Mouse (Mus musculus) layer of hippocampus, adult 18-20 months (tissue): ENCODE data around the gene Tpte. TPM values are rescaled to one million over a fixed set of nuclear protein-coding genes. Genes with fewer than 3 reads are reported as not detected.
"Not testable (repeated sequence)": the region's sequence is repeated elsewhere in the genome, so short reads cannot be mapped to it uniquely, and the experiment has no call there.

Source experiments
- DNase-seq, 2 experiments: peaks; one replicate each; pipeline ENCODE4 v3.0.0; 2022; ENCODE audit warnings: low spot score in 2 of 2
- long read RNA-seq: library from polyadenylated mRNA; stranded (forward); transcript quantifications from one replicate; pipeline ENCODE4 v2.0.0, GENCODE M21; 2021
- total RNA-seq, 2 experiments: library from RNA; stranded (reverse); gene quantifications; 2 replicates each; pipeline ENCODE4 v1.2.3; 2021

Gene Tpte
- total RNA-seq = not detected
- long read RNA-seq = 0 reads

DNA sequence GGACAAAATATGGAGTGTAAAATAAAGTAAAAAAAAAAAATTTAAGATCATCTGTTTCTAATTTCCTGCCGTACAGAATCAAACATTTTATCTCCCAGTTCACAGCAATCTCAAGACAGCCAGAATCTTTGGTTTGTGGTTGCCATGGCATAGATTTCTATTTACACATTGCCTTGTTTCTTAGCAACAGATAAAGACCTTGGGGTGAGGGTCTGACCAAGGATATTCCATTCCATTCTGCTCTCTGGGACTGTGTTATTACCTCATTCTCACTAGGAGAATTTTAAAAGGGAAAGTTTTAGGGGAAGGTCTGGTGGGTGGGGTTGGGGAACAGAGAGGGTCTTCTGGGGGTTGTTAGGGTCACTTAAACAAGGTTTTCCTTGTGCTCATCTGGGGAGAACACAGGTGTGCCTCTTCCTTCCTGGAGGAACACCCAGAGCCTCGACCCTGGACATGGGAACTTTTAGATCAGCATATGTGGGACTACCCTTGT is at the start of gene Tpte:
TSS of gene Tpte (plus strand) at position 443 of the 493 bp plus-strand sequence.
- DNase-seq = no peak

DNA sequence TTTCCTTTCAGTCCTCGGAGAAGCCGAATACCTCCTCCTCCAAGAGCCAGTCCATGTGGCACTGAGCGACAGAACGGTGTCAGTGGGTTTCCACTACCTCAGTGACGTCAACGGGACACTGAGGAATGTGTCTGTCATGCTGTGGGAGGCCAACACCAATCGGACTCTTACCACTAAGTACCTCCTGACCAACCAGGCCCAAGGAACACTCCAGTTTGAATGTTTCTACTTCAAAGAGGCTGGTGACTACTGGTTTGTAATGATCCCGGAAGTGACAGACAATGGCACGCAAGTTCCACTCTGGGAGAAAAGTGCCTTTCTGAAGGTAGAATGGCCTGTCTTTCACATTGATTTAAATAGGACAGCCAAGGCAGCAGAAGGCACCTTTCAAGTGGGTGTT is 40.3 kb upstream of the Tpte start:
- DNase-seq = no peak

DNA sequence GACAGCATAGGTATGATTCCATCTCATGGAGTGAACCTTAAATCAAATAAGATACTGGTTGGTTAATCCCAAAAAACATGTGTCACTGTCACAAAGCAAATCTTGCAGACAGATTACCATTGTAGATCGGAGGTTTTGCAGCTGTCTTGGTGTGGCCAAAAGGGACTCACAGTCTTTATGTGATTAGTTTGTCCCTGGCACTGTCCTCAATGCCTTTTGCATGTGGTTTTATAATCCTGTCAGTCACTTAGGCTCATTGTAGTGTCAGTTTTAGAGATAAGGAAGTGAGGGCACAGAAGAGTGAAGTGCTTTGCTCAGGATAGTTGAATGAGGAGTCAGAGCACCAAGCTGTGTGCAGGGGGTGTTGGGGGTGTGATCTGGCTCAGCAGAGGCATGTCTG is 37.6 kb upstream of the Tpte start:
- no peak for DNase-seq

DNA sequence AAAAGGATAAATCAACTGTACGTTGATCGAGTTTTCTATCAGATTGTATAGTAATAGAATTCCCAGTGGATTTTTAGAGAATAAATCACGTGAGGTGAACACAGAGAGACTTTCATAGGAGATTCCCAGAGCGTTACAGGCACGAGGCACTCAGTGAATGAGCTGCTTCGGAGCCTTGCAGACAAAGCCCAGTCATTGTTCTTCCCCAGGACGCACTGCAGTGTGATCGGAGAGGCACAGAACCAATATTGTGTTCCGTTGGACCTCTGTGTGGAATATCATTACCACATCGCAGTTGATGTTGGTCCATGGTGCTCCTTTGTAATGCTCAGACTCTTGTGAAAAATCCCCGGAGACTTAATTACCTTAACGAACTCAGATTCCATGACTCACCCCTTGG is 35.3 kb upstream of the Tpte start:
- peak in 1 of 2 experiments; percentile 41 for DNase-seq

DNA sequence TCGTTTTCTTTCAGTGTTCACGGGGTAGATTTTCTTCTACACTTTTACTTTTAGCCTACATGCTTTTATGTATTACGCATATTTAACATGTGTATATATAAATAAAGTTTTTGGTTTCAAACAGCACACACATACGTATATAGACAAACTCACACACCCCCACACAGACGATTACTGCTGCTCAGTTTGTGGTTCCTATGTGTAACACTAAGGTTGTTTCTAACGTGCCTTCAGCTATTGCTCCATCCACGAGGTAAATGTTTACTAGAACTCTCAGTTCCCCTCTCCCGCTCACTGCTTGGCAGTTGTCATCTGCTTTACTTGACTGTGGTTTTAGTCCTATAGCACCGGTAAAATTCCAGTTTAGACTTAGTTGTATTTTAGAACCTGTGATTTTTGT is 34.2 kb upstream of the Tpte start:
- DNase-seq = no peak

DNA sequence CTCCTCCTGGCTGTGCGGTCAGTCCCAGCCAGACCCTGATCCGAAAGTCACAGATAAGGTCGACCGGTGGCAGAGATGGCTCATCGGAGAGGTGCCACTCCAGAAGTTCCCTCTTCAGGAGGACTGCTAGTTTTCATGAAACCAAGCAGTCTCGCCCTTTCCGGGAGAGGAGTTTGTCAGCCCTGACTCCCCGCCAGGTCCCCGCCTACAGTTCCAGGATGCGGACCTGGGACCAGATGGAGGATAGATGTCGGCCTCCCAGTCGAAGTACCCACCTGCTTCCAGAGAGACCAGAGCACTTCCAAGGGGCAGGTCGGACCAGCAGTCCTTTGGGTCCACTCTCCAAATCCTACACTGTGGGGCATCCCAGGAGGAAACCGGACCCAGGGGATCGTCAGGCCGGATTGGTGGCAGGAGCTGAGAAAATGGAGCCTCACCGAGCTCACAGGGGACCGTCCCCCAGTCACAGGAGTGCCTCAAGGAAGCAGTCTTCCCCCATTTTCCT is 24.2 kb upstream of the Tpte start:
- no peak for DNase-seq

DNA sequence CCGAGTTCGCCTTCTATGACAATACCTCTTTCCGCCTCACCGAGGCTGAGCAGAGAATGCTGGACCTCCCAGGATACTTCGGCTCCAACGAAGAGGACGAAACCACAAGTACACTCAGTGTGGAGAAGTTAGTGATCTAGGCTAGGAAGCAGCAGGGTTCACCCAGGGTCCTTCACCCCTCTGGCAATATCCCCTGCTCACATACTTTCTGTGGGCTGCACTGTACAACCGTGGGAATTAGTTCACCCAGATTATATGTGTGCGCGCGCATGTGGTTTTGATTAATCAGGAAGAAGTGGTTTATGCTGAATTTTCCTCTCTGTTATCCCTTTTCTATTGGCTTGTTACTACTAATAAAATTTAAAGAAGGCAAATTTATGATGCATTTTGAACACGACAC is 23.7 kb upstream of the Tpte start:
- DNase-seq = no peak

DNA sequence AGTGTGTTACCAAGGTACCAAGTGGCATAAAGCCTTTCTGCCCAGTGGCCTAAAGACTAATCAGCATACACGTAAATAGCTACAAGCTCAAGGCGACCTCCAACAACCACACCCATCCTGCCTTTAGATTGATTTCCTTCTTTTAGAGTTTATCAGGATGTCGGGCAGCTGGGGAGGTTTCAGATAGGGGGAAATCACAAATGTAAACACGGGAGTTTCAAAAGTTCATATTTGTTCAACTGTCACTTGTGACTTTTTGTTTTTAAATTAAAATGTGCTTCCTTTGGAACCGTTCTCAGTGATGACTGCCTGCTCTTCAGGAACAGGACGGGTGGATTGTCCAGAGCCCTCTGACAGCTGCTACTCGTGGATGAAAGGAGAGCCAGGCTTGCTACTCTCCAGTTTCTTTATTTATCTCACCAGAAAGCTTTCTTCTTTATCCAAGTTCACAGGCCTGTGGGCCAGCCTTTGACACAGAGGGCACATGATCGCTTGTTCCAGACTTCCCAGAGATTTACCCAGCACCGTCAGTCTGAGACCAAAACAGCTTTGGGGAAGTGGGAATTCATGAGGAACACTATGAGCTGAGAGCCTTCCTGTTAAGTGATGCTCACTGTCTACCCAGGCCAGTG is 23.0 kb upstream of the Tpte start:
- no peak for DNase-seq

DNA sequence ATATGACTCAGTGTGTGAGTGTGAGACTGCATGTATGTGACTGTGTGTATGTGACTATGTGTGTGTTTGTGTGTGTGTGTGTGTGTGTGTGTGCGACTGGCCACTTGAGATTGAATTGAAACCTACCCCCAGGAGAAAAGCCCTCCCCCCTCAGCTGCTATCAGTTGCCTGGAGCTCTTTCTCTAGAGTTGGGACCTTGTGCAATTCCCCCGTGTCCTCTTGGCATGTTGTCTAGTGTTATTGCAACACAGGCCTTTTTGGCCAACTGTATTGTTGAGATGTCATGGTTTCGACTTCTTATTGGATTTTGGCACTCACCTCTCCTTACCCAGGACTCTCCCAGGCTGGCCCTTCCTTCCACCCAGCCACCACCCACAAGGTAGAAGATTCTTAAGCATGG is 21.0 kb upstream of the Tpte start:
- DNase-seq = no peak

DNA sequence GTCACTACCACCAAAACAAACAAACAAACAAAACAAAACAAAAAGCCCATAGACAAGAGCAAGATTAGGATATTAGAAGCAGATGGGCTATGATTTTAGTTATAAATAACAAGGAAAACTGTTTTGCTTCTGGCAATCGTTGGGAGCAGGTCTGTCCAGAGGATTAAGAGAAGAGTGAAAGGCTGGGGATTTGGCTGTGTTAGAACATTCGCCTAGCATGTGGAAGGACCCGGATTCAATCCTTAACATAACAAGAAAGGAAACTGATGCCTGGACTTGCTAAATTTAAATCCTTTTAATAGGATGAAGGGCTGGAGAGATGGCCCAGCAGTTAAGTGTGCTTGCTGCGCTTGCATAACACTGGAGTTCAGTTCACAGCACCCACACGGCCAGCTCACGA is 18.9 kb upstream of the Tpte start:
- DNase-seq = no peak

DNA sequence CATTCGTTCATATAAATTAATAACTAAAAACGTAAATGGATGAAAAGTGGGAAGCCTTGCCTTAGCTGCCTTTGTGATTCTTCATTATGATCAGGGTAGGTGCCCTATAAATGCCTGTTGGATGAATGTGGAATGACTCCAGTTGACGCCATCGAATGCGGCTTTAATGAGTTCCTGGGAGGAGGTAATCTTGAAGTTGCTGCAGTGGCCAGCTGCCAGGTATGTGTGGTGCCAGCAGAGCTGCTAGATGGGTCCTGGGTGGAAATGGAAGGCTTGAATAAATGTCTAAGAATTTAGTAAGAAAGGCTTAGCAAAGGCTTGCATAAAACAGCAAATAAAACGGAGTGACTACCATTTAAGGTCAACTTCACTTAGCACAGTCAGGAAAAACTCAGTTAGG is 18.5 kb upstream of the Tpte start:
- DNase-seq = no peak

DNA sequence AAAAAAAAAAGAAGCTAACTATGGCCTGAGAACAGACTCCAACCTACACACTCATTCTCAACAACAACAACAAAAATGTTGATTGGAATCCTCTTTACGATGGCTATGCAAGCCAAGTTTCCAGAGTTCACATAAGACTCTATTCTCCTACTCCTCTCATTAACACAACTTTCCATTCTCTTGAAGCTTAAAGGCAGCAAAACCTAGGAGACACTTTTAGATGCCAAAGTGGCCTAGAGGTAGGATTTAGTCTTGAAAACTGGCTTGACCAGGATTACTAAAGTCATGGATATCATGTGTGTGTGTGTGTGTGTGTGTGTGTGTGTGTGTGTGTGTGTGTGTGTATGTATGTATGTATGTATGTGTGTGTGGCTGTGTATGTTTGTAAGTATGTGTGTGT is 18.0 kb upstream of the Tpte start:
- no peak for DNase-seq

DNA sequence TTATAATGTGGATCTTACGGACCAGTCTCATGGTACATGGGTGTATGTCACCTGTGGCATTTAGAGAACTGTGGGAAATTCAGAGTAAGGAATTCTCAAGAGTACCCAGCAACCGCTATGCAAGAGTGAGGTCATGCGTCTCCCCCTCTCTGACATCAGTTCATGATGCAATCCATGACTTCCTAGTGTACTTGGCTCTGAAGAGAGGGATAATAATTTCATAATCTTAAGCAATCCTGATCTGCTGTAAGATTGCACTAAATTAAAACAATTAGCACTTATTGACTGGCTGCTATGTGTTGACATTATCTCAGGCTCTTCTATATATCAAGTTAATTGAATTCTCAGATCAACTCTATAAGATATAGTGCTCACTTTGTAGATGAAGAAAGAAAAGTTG is 16.4 kb upstream of the Tpte start:
- DNase-seq = no peak

DNA sequence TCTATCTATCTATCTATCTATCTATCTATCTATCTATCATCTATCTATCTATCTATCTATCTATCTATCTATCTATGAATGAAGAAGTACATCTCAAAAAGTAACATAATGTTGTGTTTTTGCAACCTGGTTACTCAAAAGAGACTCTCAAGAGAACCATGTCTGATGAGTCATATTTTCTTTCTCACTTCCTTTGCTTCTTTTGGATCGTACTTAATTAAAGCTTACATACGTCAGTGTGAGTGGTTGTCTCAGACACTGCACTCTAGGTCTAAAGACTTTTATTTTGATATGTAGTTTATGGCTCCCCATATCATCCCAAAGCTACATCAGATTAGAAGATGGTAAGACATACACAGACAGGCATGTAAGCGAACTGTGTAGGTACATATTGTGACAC is 10.1 kb upstream of the Tpte start:
- no peak for DNase-seq

DNA sequence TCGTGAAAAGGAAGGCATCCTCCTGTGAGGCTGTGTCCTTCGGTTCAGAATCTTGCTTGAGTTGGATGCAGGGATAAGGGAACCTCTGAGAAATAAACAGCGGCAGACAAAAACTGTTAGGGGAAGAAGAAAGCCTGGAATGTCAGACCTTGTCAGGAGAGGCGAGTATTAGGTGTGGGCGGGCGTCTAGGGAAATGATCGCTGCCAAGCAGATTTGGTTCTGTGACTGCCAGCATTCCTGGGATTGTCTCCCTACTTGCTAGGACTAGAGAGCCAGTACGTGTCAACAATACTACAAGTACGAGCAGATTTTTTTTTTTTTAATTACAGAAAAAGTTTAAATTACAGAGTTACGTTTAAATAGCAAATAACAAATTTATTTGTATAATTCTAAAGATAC is 8.6 kb upstream of the Tpte start:
- peak in 1 of 2 experiments; percentile 3 for DNase-seq

DNA sequence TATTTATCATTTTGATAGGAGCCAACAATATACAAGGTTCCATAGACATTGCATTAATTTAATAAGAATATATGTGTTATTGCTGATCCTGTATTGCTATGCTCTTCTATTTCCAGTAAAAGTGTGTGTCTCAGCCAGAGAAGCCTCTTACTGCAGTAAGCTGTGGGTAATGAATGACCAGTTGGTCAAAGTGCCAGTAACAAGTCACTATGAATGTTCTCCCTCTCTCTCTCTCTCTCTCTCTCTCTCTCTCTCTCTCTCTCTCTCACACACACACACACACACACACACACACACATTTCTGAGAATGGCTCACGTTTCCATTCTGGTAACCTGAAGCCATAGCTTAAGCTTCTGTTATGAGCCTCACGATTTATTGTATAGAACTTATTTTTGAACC is 19.1 kb downstream of the Tpte start:
- DNase-seq = no peak

DNA sequence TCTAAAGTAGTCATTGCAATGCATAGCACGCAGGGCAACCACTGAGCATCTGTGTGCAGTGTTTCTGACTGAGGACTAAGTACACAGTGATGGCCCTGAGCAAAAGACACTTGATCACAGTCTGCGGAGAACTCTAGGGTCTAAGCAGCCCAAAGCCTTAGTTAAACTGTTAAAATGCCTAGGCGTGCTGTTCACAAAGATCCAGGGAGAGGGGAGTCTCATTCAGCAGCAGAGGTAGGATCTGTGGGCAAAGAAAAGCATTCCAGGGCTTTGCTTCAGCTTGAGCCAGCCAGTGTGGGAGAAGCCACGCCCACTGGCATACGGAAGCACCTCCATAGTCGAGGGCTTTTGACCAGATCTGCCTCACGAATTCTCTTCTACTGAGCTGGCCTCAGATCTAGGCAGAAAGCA is 19.7 kb downstream of the Tpte start:
- no peak for DNase-seq

DNA sequence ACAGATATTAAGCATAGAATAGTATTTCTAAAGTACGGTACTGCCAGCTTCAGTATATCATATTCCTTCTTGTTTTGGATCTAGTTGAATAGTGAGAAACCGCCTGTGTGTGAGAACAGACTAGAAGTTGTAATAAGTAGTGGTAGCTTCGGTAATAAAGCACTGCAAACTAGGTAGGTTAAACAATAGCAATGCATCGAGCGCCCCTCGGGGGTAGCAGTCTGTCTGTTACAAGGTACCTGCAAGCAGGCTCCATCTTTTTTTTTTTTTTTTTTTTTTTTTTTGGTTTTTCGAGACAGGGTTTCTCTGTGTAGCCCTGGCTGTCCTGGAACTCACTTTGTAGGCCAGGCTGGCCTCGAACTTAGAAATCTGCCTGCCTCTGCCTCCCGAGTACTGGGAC is 20.8 kb downstream of the Tpte start:
- DNase-seq = not testable (repeated sequence)

DNA sequence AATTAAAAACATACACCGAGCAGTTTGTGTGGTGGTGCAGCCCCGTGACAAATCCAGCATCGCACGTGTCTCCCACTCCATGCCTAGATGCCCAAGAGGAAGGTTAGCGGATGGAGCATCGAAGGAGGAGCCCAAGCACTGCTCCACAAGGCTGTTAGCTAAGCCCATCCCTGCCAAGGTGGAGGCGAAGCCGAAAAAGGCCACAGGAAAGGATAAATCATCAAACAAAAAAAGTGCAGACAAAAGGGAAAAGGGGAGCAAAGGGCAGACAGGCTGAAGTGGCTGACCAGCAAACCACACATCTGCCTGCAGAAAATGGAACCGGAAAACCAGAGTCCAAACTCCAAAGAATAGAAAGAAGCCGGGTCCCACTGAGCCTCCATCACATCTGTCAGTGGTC is 23.8 kb downstream of the Tpte start:
- no peak for DNase-seq

DNA sequence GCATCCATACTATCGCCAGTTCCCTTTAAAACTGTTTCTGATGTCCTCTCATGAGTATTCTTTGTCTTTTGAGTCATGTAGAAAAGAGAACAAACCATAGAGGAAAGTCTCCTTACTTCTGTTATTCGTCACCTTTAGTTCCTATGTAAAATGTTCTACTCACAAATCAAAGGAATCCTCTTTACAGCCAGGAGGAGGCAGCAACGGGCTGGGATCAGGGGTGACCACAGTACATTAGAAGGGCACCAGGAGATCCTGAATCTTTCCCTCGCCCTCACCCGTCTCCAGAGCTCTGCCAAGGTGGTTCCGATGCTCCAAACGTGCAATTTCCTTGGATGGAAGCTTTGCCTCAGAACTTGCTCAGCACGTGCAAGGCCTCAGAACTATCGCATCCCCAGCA is 28.2 kb downstream of the Tpte start:
- DNase-seq = no peak

DNA sequence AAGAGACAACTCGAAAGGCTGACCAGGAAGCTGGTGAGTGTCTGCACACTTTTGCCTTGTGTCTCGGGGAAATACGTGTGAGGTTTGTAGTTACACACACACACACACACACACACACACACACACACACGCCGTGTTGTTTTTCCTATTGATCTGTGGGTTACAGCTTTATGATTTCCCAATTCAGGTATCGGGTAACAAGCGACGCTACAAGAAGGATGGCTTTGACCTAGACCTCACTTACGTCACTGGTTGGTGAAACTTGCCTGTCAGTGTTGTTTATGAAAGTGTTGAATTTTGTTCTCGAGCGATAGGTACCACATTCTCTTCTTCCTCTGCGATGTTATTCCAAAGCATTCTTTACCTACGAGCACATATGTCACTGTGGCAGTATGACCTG is 52.2 kb downstream of the Tpte start:
- DNase-seq = no peak

DNA sequence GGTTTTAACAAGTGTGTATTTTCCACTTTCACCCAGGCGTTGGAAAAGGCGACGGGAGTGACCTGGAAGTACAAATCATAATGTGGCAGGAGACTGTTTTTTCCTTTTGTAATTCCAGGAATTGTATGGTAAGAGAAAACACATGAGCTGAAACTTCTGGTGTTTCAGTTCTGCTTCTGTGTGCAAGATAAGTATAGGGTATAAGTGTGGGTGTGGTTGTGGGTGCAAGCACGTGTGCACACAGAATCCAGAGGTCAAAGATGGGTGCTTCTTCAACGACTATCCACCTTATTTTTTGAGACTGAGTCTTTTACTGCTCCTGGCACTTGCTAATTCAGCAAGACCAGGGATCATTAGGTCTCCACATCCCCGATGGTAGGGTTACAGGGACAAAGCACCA is 76.1 kb downstream of the Tpte start:
- no peak for DNase-seq

DNA sequence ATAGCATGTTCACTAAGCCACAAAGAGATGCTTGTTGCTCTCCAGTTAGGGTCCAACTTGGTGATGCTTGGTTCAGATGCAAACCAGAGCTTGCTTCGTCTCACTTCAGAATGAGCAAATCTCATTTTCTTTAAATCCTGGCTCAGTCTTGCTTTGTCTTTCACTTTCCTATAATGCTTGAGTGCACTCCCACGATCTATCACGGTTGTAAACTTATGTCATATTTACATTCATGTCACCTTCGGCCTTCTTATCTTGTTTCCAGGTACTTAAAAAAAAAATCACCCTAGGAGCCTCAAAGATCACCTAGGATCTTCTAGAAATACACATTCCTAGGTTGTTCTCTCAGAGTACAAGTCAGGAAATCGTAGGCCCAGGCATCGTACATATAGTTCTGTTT is 76.6 kb downstream of the Tpte start:
- no peak for DNase-seq

DNA sequence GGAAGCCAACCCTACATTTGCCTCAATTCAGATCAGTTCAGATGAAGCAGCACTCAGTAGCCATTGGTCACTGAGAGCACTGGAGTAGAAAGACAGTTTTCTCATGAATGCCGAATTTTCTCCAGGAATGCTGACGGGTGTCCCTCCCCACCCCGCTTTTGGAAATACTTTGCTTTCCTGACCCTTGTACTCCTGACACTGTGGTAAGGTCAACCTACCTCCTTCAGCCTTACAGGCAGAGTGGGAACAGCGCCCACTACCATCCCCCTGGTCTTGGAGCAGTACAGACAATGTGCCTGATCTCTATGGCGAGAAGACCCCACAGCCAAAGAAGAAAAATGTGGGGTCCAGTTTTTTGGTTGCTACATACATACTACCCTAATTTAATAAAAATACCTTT is 93.1 kb downstream of the Tpte start:
- no peak for DNase-seq
